Mouse (Mus musculus) heart, embryonic 11.5 days (tissue): Measurements from ENCODE around the gene Pah. TPM values are rescaled to one million over a fixed set of nuclear protein-coding genes. Genes with fewer than 3 reads are reported as not detected.

Source experiments
- ATAC-seq: fragments of 200-750 bp; cut with Nextera tagmentation; replicated peaks from 2 replicates; pipeline ENCODE4 v1.8.0; 2017; ENCODE audit warnings: moderate library complexity; ENCODE audit not compliant: insufficient number of reproducible peaks, low FRiP score, low TSS enrichment
- H3K27ac ChIP-seq: fragments of 300-500 bp; sonication (generic); 2 replicates; pipeline ENCODE4 v1.5.1; 2014; ENCODE audit warnings: mild to moderate bottlenecking, low read depth, low read length
- H3K27me3 ChIP-seq: fragments of 300-500 bp; sonication (generic); 2 replicates; pipeline ENCODE4 v1.6.1; 2014; ENCODE audit warnings: mild to moderate bottlenecking, low read length, mixed read lengths; ENCODE audit not compliant: control insufficient read depth, insufficient read depth
- H3K36me3 ChIP-seq: fragments of 300-500 bp; sonication (generic); 2 replicates; pipeline ENCODE4 v1.6.1; 2014; ENCODE audit warnings: mild to moderate bottlenecking, low read length, moderate library complexity, mixed read lengths; ENCODE audit not compliant: control insufficient read depth, insufficient read depth
- H3K4me1 ChIP-seq: fragments of 300-500 bp; sonication (generic); 2 replicates; pipeline ENCODE4 v1.6.1; 2014; ENCODE audit warnings: low read length; ENCODE audit not compliant: control insufficient read depth, insufficient read depth
- H3K4me2 ChIP-seq: fragments of 300-500 bp; sonication (generic); 2 replicates; pipeline ENCODE4 v1.6.1; 2014; ENCODE audit warnings: mild to moderate bottlenecking, moderate library complexity
- H3K4me3 ChIP-seq: fragments of 300-500 bp; sonication (generic); 2 replicates; pipeline ENCODE4 v1.5.1; 2014; ENCODE audit warnings: low read depth, low read length
- H3K9ac ChIP-seq: fragments of 300-500 bp; sonication (generic); 2 replicates; pipeline ENCODE4 v1.6.1; 2014; ENCODE audit warnings: mild to moderate bottlenecking, low read depth, low read length, moderate library complexity
- H3K9me3 ChIP-seq: fragments of 300-500 bp; sonication (generic); replicated peaks from 2 replicates; pipeline ENCODE4 v1.6.1; 2016; ENCODE audit warnings: low read length; ENCODE audit not compliant: control insufficient read depth
- WGBS: fragments of 180-500 bp; shearing (Covaris S2); extraction: QIAGEN DNeasy Blood & Tissue Kit; methylation state at CpG from one replicate; pipeline ENCODE4 v1.1.7; 2014; ENCODE audit not compliant: insufficient replicate concordance; 5-methylcytosine and 5-hydroxymethylcytosine counted together
- polyA plus RNA-seq: library from polyadenylated mRNA; unstranded; fragments of >200 nt; fragmentation: Nextera tagmentation; extraction: Ambion mirVana; gene quantifications from 2 replicates; pipeline ENCODE4 v1.2.1, GENCODE M21; 2014

Gene Pah
- polyA plus RNA-seq, 1 experiment from 2014 or later, result 0.31 TPM

- no peak overlapping the region for H3K4me3 ChIP-seq
- H3K9me3 ChIP-seq, result no peaks in the 10 kb centered on the region
- no peak overlapping the region for H3K9ac ChIP-seq
- no peaks in the 10 kb centered on the region for H3K36me3 ChIP-seq
- no peaks in the 10 kb centered on the region for H3K4me1 ChIP-seq
- H3K27me3 ChIP-seq, result no peaks in the 10 kb centered on the region
- H3K4me2 ChIP-seq, result no peak overlapping the region
- no peak overlapping the region for H3K27ac ChIP-seq
- ATAC-seq, result no peak
- 67% methylated on average over 4 of the region's 4 CpGs for WGBS
Measured at GRCm38 (mm10) chr10:87572500-87572899, 50.9 kb downstream of the Pah start.

GRCm38 (mm10) chr10:87586696-87587095 is 65.1 kb downstream of the Pah start:
- H3K36me3 ChIP-seq, result no peaks in the 10 kb centered on the region
- ATAC-seq, result no peak
- no peaks in the 10 kb centered on the region for H3K4me1 ChIP-seq
- H3K4me2 ChIP-seq, result no peak overlapping the region
- H3K4me3 ChIP-seq, result no peak overlapping the region
- no peaks in the 10 kb centered on the region for H3K27me3 ChIP-seq
- no peak overlapping the region for H3K9ac ChIP-seq
- WGBS, result 77% methylated on average over 1 of the region's 1 CpGs
- H3K9me3 ChIP-seq, result no peaks in the 10 kb centered on the region
- H3K27ac ChIP-seq, result no peak overlapping the region

- ATAC-seq, result no peak
- no peaks in the 10 kb centered on the region for H3K27me3 ChIP-seq
- no peak overlapping the region for H3K4me2 ChIP-seq
- H3K4me1 ChIP-seq, result no peaks in the 10 kb centered on the region
- H3K9me3 ChIP-seq, result no peaks in the 10 kb centered on the region
- H3K36me3 ChIP-seq, result no peaks in the 10 kb centered on the region
- H3K4me3 ChIP-seq, result no peak overlapping the region
- H3K27ac ChIP-seq, result no peak overlapping the region
- WGBS, result 43% methylated on average over 2 of the region's 2 CpGs
- no peak overlapping the region for H3K9ac ChIP-seq
Measured at GRCm38 (mm10) chr10:87593916-87594315, 72.3 kb downstream of the Pah start.

- Histone ChIP-seq H3K4me1 (no peaks in the 10 kb centered on the region), H3K27me3 (no peaks in the 10 kb centered on the region), H3K4me2 (no peak overlapping the region), H3K9me3 (no peaks in the 10 kb centered on the region), H3K4me3 (no peak overlapping the region), H3K36me3 (no peaks in the 10 kb centered on the region), H3K27ac (no peak overlapping the region), H3K9ac (no peak overlapping the region)
- 33% methylated on average over 5 of the region's 5 CpGs for WGBS
- no peak for ATAC-seq
Measured at GRCm38 (mm10) chr10:87596361-87597074, 74.9 kb downstream of the Pah start.

GRCm38 (mm10) chr10:87597075-87597677 is 75.6 kb downstream of the Pah start:
- 53% methylated on average over 9 of the region's 9 CpGs for WGBS
- Histone ChIP-seq H3K36me3 (no peaks in the 10 kb centered on the region), H3K4me2 (no peak overlapping the region), H3K9ac (no peak overlapping the region), H3K4me3 (no peak overlapping the region), H3K4me1 (no peaks in the 10 kb centered on the region), H3K27me3 (no peaks in the 10 kb centered on the region), H3K27ac (no peak overlapping the region), H3K9me3 (no peaks in the 10 kb centered on the region)
- no peak for ATAC-seq

- no peak overlapping the region for H3K4me3 ChIP-seq
- ATAC-seq, result no peak
- no peaks in the 10 kb centered on the region for H3K36me3 ChIP-seq
- no peaks in the 10 kb centered on the region for H3K4me1 ChIP-seq
- 63% methylated on average over 1 of the region's 1 CpGs for WGBS
- no peak overlapping the region for H3K9ac ChIP-seq
- no peak overlapping the region for H3K27ac ChIP-seq
- no peaks in the 10 kb centered on the region for H3K27me3 ChIP-seq
- no peak overlapping the region for H3K4me2 ChIP-seq
- no peaks in the 10 kb centered on the region for H3K9me3 ChIP-seq
Measured at GRCm38 (mm10) chr10:87602151-87602550, 80.6 kb downstream of the Pah start.

- no peak for ATAC-seq
- Histone ChIP-seq H3K36me3 (no peaks in the 10 kb centered on the region), H3K4me3 (no peak overlapping the region), H3K9me3 (no peaks in the 10 kb centered on the region), H3K4me1 (no peaks in the 10 kb centered on the region), H3K27ac (no peak overlapping the region), H3K9ac (no peak overlapping the region), H3K4me2 (no peak overlapping the region), H3K27me3 (no peaks in the 10 kb centered on the region)
- 55% methylated on average over 1 of the region's 1 CpGs for WGBS
Measured at GRCm38 (mm10) chr10:87625196-87625595, 103.6 kb downstream of the Pah start.
